ENCODE assay signal across 26 mouse cellular contexts in genomic region chr16:91536372-91536771, GRCm38 (mm10). TPM values are rescaled to one million over a fixed set of nuclear protein-coding genes. Genes with fewer than 3 reads are reported as not detected.
DNase-seq lines count a peak whose midpoint lies in the region; ATAC-seq and TF ChIP-seq lines count a peak whose summit lies in the region.
"Had no signal": no experiment of that assay in that cellular context is flagged by ENCODE, and none has a peak within 500 bp of the region (broad histone marks: within the 10 kb centered on the region; RNA-seq: fewer than 3 reads in every experiment).

No protein-coding gene starts in this region.

- whole genome bisulfite sequencing in liver, embryonic 12.5 days (ENCODE audit: insufficient replicate concordance) = 74% methylated on average over 6 of the region's 6 CpGs
- WGBS in liver, postnatal 0 days (ENCODE audit: insufficient replicate concordance) = 82% methylated on average over 6 of the region's 6 CpGs
- WGBS in midbrain, embryonic 11.5 days = 90% methylated on average over 6 of the region's 6 CpGs
- 92% methylated on average over 6 of the region's 6 CpGs for WGBS in midbrain, embryonic 13.5 days
- WGBS in stomach, embryonic 16.5 days = 81% methylated on average over 6 of the region's 6 CpGs
- WGBS in heart, embryonic 10.5 days = 84% methylated on average over 6 of the region's 6 CpGs

- H3K27me3 ChIP-seq in liver, embryonic 12.5 days (replicated peaks) = peaks cover 16% of the 10 kb centered on the region
- no peaks in the 10 kb centered on the region for H3K27me3 ChIP-seq in liver, postnatal 0 days (ENCODE audit: insufficient read depth, low read length)
- H3K27me3 ChIP-seq in midbrain, embryonic 11.5 days (ENCODE audit: control insufficient read depth, insufficient read depth, low read length) = no peaks in the 10 kb centered on the region
- H3K27me3 ChIP-seq in midbrain, embryonic 13.5 days = no peaks in the 10 kb centered on the region
- no peaks in the 10 kb centered on the region for H3K27me3 ChIP-seq in stomach, embryonic 16.5 days (ENCODE audit: control insufficient read depth, insufficient read depth, low read length)
- H3K27me3 ChIP-seq in heart, embryonic 10.5 days (ENCODE audit: insufficient read depth, poor library complexity, severe bottlenecking) = no peaks in the 10 kb centered on the region
- H3K27me3 ChIP-seq: embryonic facial prominence, embryonic 13.5 days; forebrain, embryonic 12.5 days; forebrain, embryonic 15.5 days had no signal

- H3K4me2 ChIP-seq in liver, embryonic 12.5 days = no peak overlapping the region
- H3K4me2 ChIP-seq in liver, postnatal 0 days (ENCODE audit: low read depth, low read length) = no peak overlapping the region
- H3K4me2 ChIP-seq in midbrain, embryonic 11.5 days = no peak overlapping the region
- H3K4me2 ChIP-seq in midbrain, embryonic 13.5 days (replicated peaks) = no peak overlapping the region
- no peak overlapping the region for H3K4me2 ChIP-seq in stomach, embryonic 16.5 days (ENCODE audit: low read depth, low read length)
- H3K4me2 ChIP-seq: embryonic facial prominence, embryonic 13.5 days; forebrain, embryonic 12.5 days; forebrain, embryonic 15.5 days; heart, embryonic 13.5 days; hindbrain, embryonic 14.5 days had no signal

- H3K36me3 ChIP-seq in liver, embryonic 12.5 days = no peaks in the 10 kb centered on the region
- H3K36me3 ChIP-seq in liver, postnatal 0 days (replicated peaks; ENCODE audit: insufficient read depth, low read length) = no peaks in the 10 kb centered on the region
- no peaks in the 10 kb centered on the region for H3K36me3 ChIP-seq in midbrain, embryonic 11.5 days (ENCODE audit: control insufficient read depth, insufficient read depth, low read length)
- no peaks in the 10 kb centered on the region for H3K36me3 ChIP-seq in midbrain, embryonic 13.5 days
- no peaks in the 10 kb centered on the region for H3K36me3 ChIP-seq in stomach, embryonic 16.5 days (ENCODE audit: control insufficient read depth, insufficient read depth, low read length)
- no peaks in the 10 kb centered on the region for H3K36me3 ChIP-seq in heart, embryonic 10.5 days
- H3K36me3 ChIP-seq: embryonic facial prominence, embryonic 10.5 days; embryonic facial prominence, embryonic 13.5 days; forebrain, embryonic 12.5 days; forebrain, embryonic 15.5 days; heart, embryonic 13.5 days had no signal

- no peak overlapping the region for H3K4me3 ChIP-seq in liver, embryonic 12.5 days
- no peak overlapping the region for H3K4me3 ChIP-seq in liver, postnatal 0 days (ENCODE audit: low read depth, low read length)
- no peak overlapping the region for H3K4me3 ChIP-seq in midbrain, embryonic 11.5 days (ENCODE audit: low read depth, low read length)
- H3K4me3 ChIP-seq in midbrain, embryonic 13.5 days (replicated peaks) = no peak overlapping the region
- no peak overlapping the region for H3K4me3 ChIP-seq in stomach, embryonic 16.5 days (replicated peaks; ENCODE audit: low read length)
- H3K4me3 ChIP-seq in heart, embryonic 10.5 days = no peak overlapping the region
- H3K4me3 ChIP-seq: embryonic facial prominence, embryonic 10.5 days; embryonic facial prominence, embryonic 13.5 days; erythroblast, embryonic 14.5 days; forebrain, embryonic 12.5 days; forebrain, embryonic 15.5 days; heart, embryonic 13.5 days had no signal

- peaks cover 64% of the 10 kb centered on the region for H3K4me1 ChIP-seq in liver, embryonic 12.5 days
- peaks cover 33% of the 10 kb centered on the region for H3K4me1 ChIP-seq in liver, postnatal 0 days (ENCODE audit: insufficient read depth)
- H3K4me1 ChIP-seq in midbrain, embryonic 11.5 days (ENCODE audit: control insufficient read depth, insufficient read depth, low read length) = 0 out of 2 replicates have a peak, but pooled peaks cover 1% of the 10 kb centered on the region
- H3K4me1 ChIP-seq in midbrain, embryonic 13.5 days (replicated peaks) = peaks cover 2% of the 10 kb centered on the region
- H3K4me1 ChIP-seq in stomach, embryonic 16.5 days (ENCODE audit: control insufficient read depth, insufficient read depth, low read length) = peaks cover 5% of the 10 kb centered on the region; the same call in 1 of the 2 replicates
- peaks cover 47% of the 10 kb centered on the region for H3K4me1 ChIP-seq in heart, embryonic 10.5 days

- no peak overlapping the region for H3K27ac ChIP-seq in liver, embryonic 12.5 days
- no peak overlapping the region for H3K27ac ChIP-seq in liver, postnatal 0 days (ENCODE audit: low read depth)
- H3K27ac ChIP-seq in midbrain, embryonic 11.5 days (ENCODE audit: low read depth, low read length) = no peak overlapping the region
- H3K27ac ChIP-seq in midbrain, embryonic 13.5 days = no peak overlapping the region
- no peak overlapping the region for H3K27ac ChIP-seq in stomach, embryonic 16.5 days (ENCODE audit: low read length)
- H3K27ac ChIP-seq in heart, embryonic 10.5 days = no peak overlapping the region
- H3K27ac ChIP-seq: embryonic facial prominence, embryonic 10.5 days; embryonic facial prominence, embryonic 13.5 days; forebrain, embryonic 12.5 days; forebrain, embryonic 15.5 days; heart, embryonic 13.5 days; hindbrain, embryonic 14.5 days had no signal

- no peaks in the 10 kb centered on the region for H3K9me3 ChIP-seq in liver, embryonic 12.5 days (replicated peaks)
- no peaks in the 10 kb centered on the region for H3K9me3 ChIP-seq in liver, postnatal 0 days (ENCODE audit: low read length)
- H3K9me3 ChIP-seq in midbrain, embryonic 11.5 days (ENCODE audit: control insufficient read depth, low read length) = no peaks in the 10 kb centered on the region
- no peaks in the 10 kb centered on the region for H3K9me3 ChIP-seq in midbrain, embryonic 13.5 days
- H3K9me3 ChIP-seq in stomach, embryonic 16.5 days (replicated peaks; ENCODE audit: control insufficient read depth, low read length) = no peaks in the 10 kb centered on the region
- H3K9me3 ChIP-seq in heart, embryonic 10.5 days = no peaks in the 10 kb centered on the region
- H3K9me3 ChIP-seq: embryonic facial prominence, embryonic 10.5 days; embryonic facial prominence, embryonic 13.5 days; forebrain, embryonic 12.5 days; forebrain, embryonic 15.5 days; heart, embryonic 13.5 days had no signal

- no peak for DNase-seq in liver, postnatal 0 days
- peak; percentile 19 for DNase-seq in midbrain, embryonic 11.5 days (ENCODE audit: low spot score, missing footprints)
- no peak for DNase-seq in layer of hippocampus, postnatal 36 days
- DNase-seq in heart, embryonic 10.5 days (ENCODE audit: low spot score) = no peak
- DNase-seq: adrenal gland, adult 2 months; adrenal gland, postnatal 25 days; B cell, adult 2 months; cerebellum, adult 11-12 months; cerebellum, adult 8-10 months; cerebellum, postnatal 10 days; cerebellum, postnatal 36 days; embryo, embryonic 11 days; gastrocnemius, postnatal 25 days; heart, adult 18-20 months; heart, postnatal 14 days; heart, postnatal 4 days had no signal

- H3K9ac ChIP-seq in liver, embryonic 12.5 days = no peak overlapping the region
- no peak overlapping the region for H3K9ac ChIP-seq in liver, postnatal 0 days (replicated peaks)
- no peak overlapping the region for H3K9ac ChIP-seq in midbrain, embryonic 11.5 days (ENCODE audit: low read length)
- no peak overlapping the region for H3K9ac ChIP-seq in midbrain, embryonic 13.5 days (replicated peaks)
- no peak overlapping the region for H3K9ac ChIP-seq in stomach, embryonic 16.5 days (ENCODE audit: low read length)
- H3K9ac ChIP-seq: embryonic facial prominence, embryonic 13.5 days; forebrain, embryonic 12.5 days; forebrain, embryonic 15.5 days; heart, embryonic 13.5 days; hindbrain, embryonic 14.5 days had no signal

- no peak for TF ChIP-seq EP300 in liver, postnatal 0 days (IDR thresholded peaks at IDR 0.05; ENCODE audit: low read depth)

- ATAC-seq in liver, embryonic 12.5 days = peak; percentile 28; the same call in 1 of the 2 replicates
- ATAC-seq in liver, postnatal 0 days = no peak
- ATAC-seq in midbrain, embryonic 11.5 days (ENCODE audit: low FRiP score) = no peak
- ATAC-seq in midbrain, embryonic 13.5 days = no peak
- 0 out of 2 replicates have a peak, but pooled peaks have one; percentile 61 for ATAC-seq in stomach, embryonic 16.5 days (ENCODE audit: insufficient read depth, low FRiP score)
- ATAC-seq: forebrain, embryonic 15.5 days had no signal

- TF ChIP-seq CTCF in liver, postnatal 0 days (IDR thresholded peaks at IDR 0.05; ENCODE audit: low read depth) = no peak

RNA-seq across cellular contexts. Expression of gene Ifngr2, which starts 10.5 kb away (rescaled TPM):
- 17.1 and 17.9 TPM in 2 replicates for polyA plus RNA-seq in liver, embryonic 12.5 days (2016; fragmentation: Nextera tagmentation; extraction: Ambion mirVana)
- 18.2 and 20.8 TPM in 2 replicates for polyA plus RNA-seq in liver, postnatal 0 days (2015; fragmentation: Nextera tagmentation; extraction: Ambion mirVana)
- polyA plus RNA-seq in midbrain, embryonic 11.5 days (2014; fragmentation: Nextera tagmentation; extraction: Ambion mirVana) = 33.1 and 34.8 TPM in 2 replicates
- polyA plus RNA-seq in midbrain, embryonic 13.5 days (2015; fragmentation: Nextera tagmentation; extraction: Ambion mirVana) = 57.6 and 63.5 TPM in 2 replicates
- polyA plus RNA-seq in stomach, embryonic 16.5 days (2015; fragmentation: Nextera tagmentation; extraction: Ambion mirVana) = 53.7 and 58.0 TPM in 2 replicates
- total RNA-seq in layer of hippocampus, postnatal 36 days (2021) = 10 to 100 TPM; 52.4 to 57.2 TPM
- 53.7 and 85.6 TPM in 2 replicates for polyA plus RNA-seq in heart, embryonic 10.5 days (2016; fragmentation: Nextera tagmentation; extraction: Ambion mirVana)

RNA-seq across cellular contexts. Expression of gene Ifnar1, which starts 51.3 kb away (rescaled TPM):
- 24.5 and 27.8 TPM in 2 replicates for polyA plus RNA-seq in liver, embryonic 12.5 days (2016; fragmentation: Nextera tagmentation; extraction: Ambion mirVana)
- 16.3 and 16.6 TPM in 2 replicates for polyA plus RNA-seq in liver, postnatal 0 days (2015; fragmentation: Nextera tagmentation; extraction: Ambion mirVana)
- polyA plus RNA-seq in midbrain, embryonic 11.5 days (2014; fragmentation: Nextera tagmentation; extraction: Ambion mirVana) = 49.9 and 53.8 TPM in 2 replicates
- 54.7 and 55.2 TPM in 2 replicates for polyA plus RNA-seq in midbrain, embryonic 13.5 days (2015; fragmentation: Nextera tagmentation; extraction: Ambion mirVana)
- polyA plus RNA-seq in stomach, embryonic 16.5 days (2015; fragmentation: Nextera tagmentation; extraction: Ambion mirVana) = 47.2 and 47.3 TPM in 2 replicates
- total RNA-seq in layer of hippocampus, postnatal 36 days (2021) = 10 to 100 TPM; 45.9 to 51.7 TPM
- polyA plus RNA-seq in heart, embryonic 10.5 days (2016; fragmentation: Nextera tagmentation; extraction: Ambion mirVana) = 43.2 and 43.9 TPM in 2 replicates

Comparison
In these comparisons a context has a peak if more than half of its experiments do, and no peak if none do; other contexts are left out.
1. ATAC-seq: peak in liver, embryonic 12.5 days (single experiment) and stomach, embryonic 16.5 days (single experiment); none in liver, postnatal 0 days (single experiment), midbrain, embryonic 11.5 days (single experiment) and midbrain, embryonic 13.5 days (single experiment).